ENCODE assay signal across 1 mouse cellular context in the genomic region with DNA sequence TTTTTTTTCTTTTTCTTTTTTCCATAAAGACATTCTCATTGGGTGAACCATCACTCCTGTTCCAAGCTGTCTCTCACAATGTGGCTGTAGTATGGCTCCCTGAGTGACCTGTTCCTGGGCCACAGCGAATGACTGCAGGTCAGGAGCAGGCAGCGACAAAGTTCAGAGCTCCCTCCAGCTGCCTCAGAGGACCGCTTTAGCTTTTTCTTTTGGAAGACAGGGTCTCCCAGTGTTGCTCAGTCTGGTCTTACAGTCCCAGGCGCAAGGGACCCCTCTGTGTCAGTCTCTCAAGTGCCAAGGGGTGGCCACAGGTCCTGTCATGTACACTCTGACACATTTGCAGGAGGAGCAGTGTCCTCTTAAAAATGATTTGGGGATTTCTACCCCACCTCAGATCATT.
TF ChIP-seq lines count a peak whose summit lies in the region.

No protein-coding gene starts in this region.

TF ChIP-seq in CH12.LX, 34 proteins besides CTCF, POLR2A, EP300 and RAD21 (continued from another document):
- TF ChIP-seq E2F4 (IDR thresholded peaks at IDR 0.05; ENCODE audit: insufficient replicate concordance, low read depth, low read length) (no peak), NRF1 (IDR thresholded peaks at IDR 0.05; ENCODE audit: low read depth, low read length) (no peak), MEF2A (IDR thresholded peaks at IDR 0.05; ENCODE audit: borderline replicate concordance, low read depth, low read length) (no peak), RCOR1 (conservative IDR thresholded peaks at IDR 0.05; ENCODE audit: low read depth, low read length) (no peak), ZNF384 (IDR thresholded peaks at IDR 0.05; ENCODE audit: low read depth, low read length) (no peak)
